Mouse (Mus musculus) bone marrow, adult 2 months (tissue): ENCODE results near the gene Spata31d1d. TPM values are rescaled to one million over a fixed set of nuclear protein-coding genes. Genes with fewer than 3 reads are reported as not detected.

Source experiments
- H3K27ac ChIP-seq: fragments of 200-500 bp; 2 replicates; pipeline ENCODE4 v1.5.1; 2012; ENCODE audit warnings: low read depth, mild to moderate bottlenecking, control low read depth, inconsistent platforms, low read length; ENCODE audit not compliant: control insufficient read depth, poor library complexity, insufficient read depth
- H3K4me1 ChIP-seq: fragments of 200-500 bp; 2 replicates; pipeline ENCODE4 v1.6.1; 2011; ENCODE audit warnings: low read length; ENCODE audit not compliant: control insufficient read depth, insufficient read depth
- H3K4me3 ChIP-seq: fragments of 200-500 bp; replicated peaks from 2 replicates; pipeline ENCODE3; 2011; ENCODE audit warnings: mild to moderate bottlenecking, low read depth, low read length, control low read depth; ENCODE audit not compliant: control insufficient read depth
- CTCF ChIP-seq: fragments of 200-500 bp; IDR thresholded peaks from 2 replicates; pipeline ENCODE4 v1.5.1; 2011; ENCODE audit warnings: low read length, control low read depth; ENCODE audit not compliant: control insufficient read depth, insufficient read depth
- POLR2A ChIP-seq: fragments of 200-500 bp; IDR thresholded peaks from 2 replicates; pipeline ENCODE4 v1.6.1; 2011; ENCODE audit warnings: low read depth, mild to moderate bottlenecking, control low read depth, low read length, borderline replicate concordance; ENCODE audit not compliant: control insufficient read depth
- WGBS: fragments of 180-500 bp; shearing (Covaris S2); methylation state at CpG from one replicate; pipeline ENCODE4 v1.1.7; 2018; 5-methylcytosine and 5-hydroxymethylcytosine counted together
- polyA plus RNA-seq: library from polyadenylated mRNA; stranded (reverse); fragments of >200 nt; gene quantifications from 2 replicates; pipeline ENCODE4 v1.2.4, GENCODE M21; 2011; ENCODE audit warnings: low replicate concordance; ENCODE audit not compliant: missing spikeins, insufficient read depth, insufficient read length

Gene Spata31d1d
- polyA plus RNA-seq, 1 experiment = not detected

- Histone ChIP-seq H3K27ac (no peak overlapping the region), H3K4me3 (no peak overlapping the region), H3K4me1 (peaks cover 2% of the 10 kb centered on the region; the same call in 1 of the 2 replicates)
- 82% methylated on average over 7 of the region's 7 CpGs for WGBS
- TF ChIP-seq POLR2A (no peak), CTCF (no peak)
These were observed 35.8 kb downstream of the Spata31d1d start for GRCm38 (mm10) chr13:59695781-59696180.

GRCm38 (mm10) chr13:59694008-59694407 lies 37.5 kb downstream of the Spata31d1d start, which contains the start of gene 4921517D22Rik:
4921517D22Rik (minus strand) TSS chr13:59694108.
- WGBS = 75% methylated on average over 3 of the region's 3 CpGs
- Histone ChIP-seq H3K4me3 (no peak within 1 kb of the TSS), H3K4me1 (peaks cover 2% of the 10 kb centered on the region; the same call in 1 of the 2 replicates), H3K27ac (no peak within 1 kb of the TSS)
- TF ChIP-seq POLR2A (no peak), CTCF (no peak)

GRCm38 (mm10) chr13:59691478-59691877 lies 40.1 kb downstream of the Spata31d1d start:
- Histone ChIP-seq H3K27ac (no peak overlapping the region), H3K4me1 (no peaks in the 10 kb centered on the region), H3K4me3 (no peak overlapping the region)
- WGBS = 86% methylated on average over 10 of the region's 10 CpGs
- TF ChIP-seq POLR2A (no peak), CTCF (no peak)

GRCm38 (mm10) chr13:59690576-59690975 lies 41.0 kb downstream of the Spata31d1d start:
- Histone ChIP-seq H3K27ac (no peak overlapping the region), H3K4me1 (no peaks in the 10 kb centered on the region), H3K4me3 (no peak overlapping the region)
- 83% methylated on average over 7 of the region's 7 CpGs for WGBS
- TF ChIP-seq CTCF = no peak
- no peak for TF ChIP-seq POLR2A

- H3K4me1 ChIP-seq = no peaks in the 10 kb centered on the region; the same call in 1 of the 2 replicates
- WGBS = 57% methylated on average over 3 of the region's 3 CpGs
- no peak overlapping the region for H3K27ac ChIP-seq
- TF ChIP-seq POLR2A (no peak), CTCF (no peak)
- no peak overlapping the region for H3K4me3 ChIP-seq
These were observed 41.7 kb downstream of the Spata31d1d start for GRCm38 (mm10) chr13:59689843-59690242.

- Histone ChIP-seq H3K4me1 (no peaks in the 10 kb centered on the region; the same call in 1 of the 2 replicates), H3K27ac (no peak overlapping the region), H3K4me3 (no peak overlapping the region)
- 62% methylated on average over 9 of the region's 9 CpGs for WGBS
- no peak for TF ChIP-seq POLR2A
- no peak for TF ChIP-seq CTCF
These were observed 42.2 kb downstream of the Spata31d1d start for GRCm38 (mm10) chr13:59689313-59689712.

- WGBS = 75% methylated on average over 13 of the region's 13 CpGs
- Histone ChIP-seq H3K27ac (no peak overlapping the region; the same call in 1 of the 2 replicates), H3K4me1 (no peaks in the 10 kb centered on the region; the same call in 1 of the 2 replicates), H3K4me3 (no peak overlapping the region)
- TF ChIP-seq POLR2A (no peak), CTCF (no peak)
These were observed 43.2 kb downstream of the Spata31d1d start for GRCm38 (mm10) chr13:59688338-59688770.

- no peak for TF ChIP-seq CTCF
- no peak for TF ChIP-seq POLR2A
- no peak overlapping the region for H3K27ac ChIP-seq
- peaks cover 1% of the 10 kb centered on the region; the same call in 1 of the 2 replicates for H3K4me1 ChIP-seq
- no peak overlapping the region for H3K4me3 ChIP-seq
- 81% methylated on average over 3 of the region's 3 CpGs for WGBS
These were observed 46.3 kb downstream of the Spata31d1d start for GRCm38 (mm10) chr13:59685236-59685635.

- Histone ChIP-seq H3K27ac (no peak overlapping the region; the same call in 1 of the 2 replicates), H3K4me1 (peaks cover 1% of the 10 kb centered on the region; the same call in 1 of the 2 replicates), H3K4me3 (no peak overlapping the region)
- 29% methylated on average over 7 of the region's 7 CpGs for WGBS
- TF ChIP-seq POLR2A = no peak
- TF ChIP-seq CTCF = no peak
These were observed 48.9 kb downstream of the Spata31d1d start for GRCm38 (mm10) chr13:59682629-59683028.
